Mouse (Mus musculus): ENCODE measurements around the gene Alpi. TPM values are rescaled to one million over a fixed set of nuclear protein-coding genes. Genes with fewer than 3 reads are reported as not detected.

The Alpi gene
- total and polyA plus RNA-seq, 2 experiments from 2014 or later = not detected

- DNase-seq (ENCODE audit: low spot score) (peak; percentile 7), ATAC-seq (peak; percentile 78)
- Histone ChIP-seq H3K27me3 (ENCODE audit: insufficient read depth, low read length) (peaks cover 18% of the 10 kb centered on the region; the same call in 1 of the 2 replicates), H3K9ac (replicated peaks; ENCODE audit: low read length) (peak overlapping the region; percentile 30; the same call in 1 of the 2 replicates), H3K27ac (no peak overlapping the region), H3K36me3 (ENCODE audit: insufficient read depth, low read length) (no peaks in the 10 kb centered on the region), H3K9me3 (ENCODE audit: low read length) (no peaks in the 10 kb centered on the region), H3K4me2 (ENCODE audit: low read depth, low read length) (peak overlapping the region; percentile 43), H3K4me1 (ENCODE audit: insufficient read depth, low read length) (no peaks in the 10 kb centered on the region), H3K4me3 (ENCODE audit: low read length) (peak overlapping the region; percentile 19; the same call in 1 of the 2 replicates)
- TF ChIP-seq CTCF (IDR thresholded peaks at IDR 0.05; ENCODE audit: low read depth) = no peak
- 10% methylated on average over 43 of the region's 43 CpGs for WGBS
Measured at GRCm38 (mm10) chr1:87127206-87128030, 26.0 kb upstream of the Alpi start.

GRCm38 (mm10) chr1:87124673-87125072, 23.3 kb upstream of the Alpi start, which contains the start of gene Akp3:
TSS of gene Akp3 (plus strand) at chr1:87124973.
- 87% methylated on average over 6 of the region's 6 CpGs for WGBS
- peaks cover 18% of the 10 kb centered on the region; the same call in 1 of the 2 replicates for H3K27me3 ChIP-seq (ENCODE audit: insufficient read depth, low read length)
- no peaks in the 10 kb centered on the region for H3K36me3 ChIP-seq (ENCODE audit: insufficient read depth, low read length)
- no peaks in the 10 kb centered on the region for H3K4me1 ChIP-seq (ENCODE audit: insufficient read depth, low read length)
- DNase-seq (ENCODE audit: low spot score) = no peak
- no peak for TF ChIP-seq CTCF (IDR thresholded peaks at IDR 0.05; ENCODE audit: low read depth)
- ATAC-seq = no peak
- H3K9me3 ChIP-seq (ENCODE audit: low read length) = no peaks in the 10 kb centered on the region
- H3K9ac ChIP-seq (replicated peaks; ENCODE audit: low read length) = no peak within 1 kb of the TSS
- H3K4me3 ChIP-seq (ENCODE audit: low read length) = no peak within 1 kb of the TSS
- H3K27ac ChIP-seq = no peak within 1 kb of the TSS
- no peak within 1 kb of the TSS for H3K4me2 ChIP-seq (ENCODE audit: low read depth, low read length)

- Histone ChIP-seq H3K27ac (no peak overlapping the region), H3K27me3 (ENCODE audit: insufficient read depth, low read length) (no peaks in the 10 kb centered on the region), H3K4me1 (ENCODE audit: insufficient read depth, low read length) (no peaks in the 10 kb centered on the region), H3K9me3 (ENCODE audit: low read length) (no peaks in the 10 kb centered on the region), H3K36me3 (ENCODE audit: insufficient read depth, low read length) (no peaks in the 10 kb centered on the region), H3K4me3 (ENCODE audit: low read length) (no peak overlapping the region), H3K4me2 (ENCODE audit: low read depth, low read length) (no peak overlapping the region), H3K9ac (replicated peaks; ENCODE audit: low read length) (no peak overlapping the region)
- ATAC-seq = no peak
- DNase-seq (ENCODE audit: low spot score) = no peak
- 93% methylated on average over 1 of the region's 1 CpGs for WGBS
- TF ChIP-seq CTCF (IDR thresholded peaks at IDR 0.05; ENCODE audit: low read depth) = no peak
Measured at GRCm38 (mm10) chr1:87114784-87115183, 13.4 kb upstream of the Alpi start.

- Histone ChIP-seq H3K27me3 (ENCODE audit: insufficient read depth, low read length) (no peaks in the 10 kb centered on the region), H3K9me3 (ENCODE audit: low read length) (no peaks in the 10 kb centered on the region), H3K27ac (no peak overlapping the region), H3K36me3 (ENCODE audit: insufficient read depth, low read length) (no peaks in the 10 kb centered on the region), H3K9ac (replicated peaks; ENCODE audit: low read length) (no peak overlapping the region), H3K4me2 (ENCODE audit: low read depth, low read length) (no peak overlapping the region), H3K4me1 (ENCODE audit: insufficient read depth, low read length) (no peaks in the 10 kb centered on the region), H3K4me3 (ENCODE audit: low read length) (no peak overlapping the region)
- ATAC-seq (no peak), DNase-seq (ENCODE audit: low spot score) (peak; percentile 18)
- peak; percentile 48 for TF ChIP-seq CTCF (IDR thresholded peaks at IDR 0.05; ENCODE audit: low read depth)
- 41% methylated on average over 9 of the region's 9 CpGs for WGBS
Measured at GRCm38 (mm10) chr1:87111719-87112354, 10.4 kb upstream of the Alpi start.

- Histone ChIP-seq H3K27me3 (ENCODE audit: insufficient read depth, low read length) (no peaks in the 10 kb centered on the region), H3K27ac (no peak overlapping the region), H3K4me3 (ENCODE audit: low read length) (no peak overlapping the region), H3K9me3 (ENCODE audit: low read length) (no peaks in the 10 kb centered on the region), H3K9ac (replicated peaks; ENCODE audit: low read length) (no peak overlapping the region), H3K36me3 (ENCODE audit: insufficient read depth, low read length) (no peaks in the 10 kb centered on the region), H3K4me2 (ENCODE audit: low read depth, low read length) (no peak overlapping the region), H3K4me1 (ENCODE audit: insufficient read depth, low read length) (no peaks in the 10 kb centered on the region)
- DNase-seq (ENCODE audit: low spot score) (no peak), ATAC-seq (no peak)
- TF ChIP-seq CTCF (IDR thresholded peaks at IDR 0.05; ENCODE audit: low read depth) = no peak
- 85% methylated on average over 4 of the region's 4 CpGs for whole genome bisulfite sequencing
Measured at GRCm38 (mm10) chr1:87108564-87108963, 7.2 kb upstream of the Alpi start.

- TF ChIP-seq CTCF (IDR thresholded peaks at IDR 0.05; ENCODE audit: low read depth) = no peak
- Histone ChIP-seq H3K9ac (replicated peaks; ENCODE audit: low read length) (no peak overlapping the region), H3K27me3 (ENCODE audit: insufficient read depth, low read length) (no peaks in the 10 kb centered on the region), H3K4me2 (ENCODE audit: low read depth, low read length) (no peak overlapping the region), H3K27ac (no peak overlapping the region), H3K4me1 (ENCODE audit: insufficient read depth, low read length) (no peaks in the 10 kb centered on the region), H3K4me3 (ENCODE audit: low read length) (no peak overlapping the region), H3K9me3 (ENCODE audit: low read length) (no peaks in the 10 kb centered on the region), H3K36me3 (ENCODE audit: insufficient read depth, low read length) (no peaks in the 10 kb centered on the region)
- WGBS = 72% methylated on average over 8 of the region's 8 CpGs
- ATAC-seq (no peak), DNase-seq (ENCODE audit: low spot score) (no peak)
Measured at GRCm38 (mm10) chr1:87106536-87106935, 5.1 kb upstream of the Alpi start.

Data from hindbrain, postnatal 0 days (tissue).